Mouse (Mus musculus) neural tube, embryonic 12.5 days (tissue): ENCODE data around the gene Olfr1223. TPM values are rescaled to one million over a fixed set of nuclear protein-coding genes. Genes with fewer than 3 reads are reported as not detected.

Experiments used
- polyA plus RNA-seq: library from polyadenylated mRNA; unstranded; fragments of >200 nt; fragmentation: Nextera tagmentation; extraction: Ambion mirVana; gene quantifications from 2 replicates; pipeline ENCODE4 v1.2.1, GENCODE M21; 2016

The Olfr1223 gene
- polyA plus RNA-seq, 1 experiment from 2014 or later, result not detected

Other genes starting within 250 kb of the Olfr1223 start
- gene Olfr1208, start 249.2 kb downstream of the Olfr1223 start, polyA plus RNA-seq, result not detected in 2 replicates
- gene Olfr1209, start 236.4 kb downstream of the Olfr1223 start, polyA plus RNA-seq, result not detected in 2 replicates
- not detected in 2 replicates for gene Olfr1211, start 213.4 kb downstream of the Olfr1223 start, polyA plus RNA-seq
- not detected in 2 replicates for gene Olfr1212, start 197.6 kb downstream of the Olfr1223 start, polyA plus RNA-seq
- gene Gm13762, start 171.3 kb downstream of the Olfr1223 start, polyA plus RNA-seq, result not detected in 2 replicates
- gene Olfr1214, start 158.9 kb downstream of the Olfr1223 start, polyA plus RNA-seq, result not detected in 2 replicates
- gene Olfr1215, start 144.6 kb downstream of the Olfr1223 start, polyA plus RNA-seq, result not detected in 2 replicates
- not detected in 2 replicates for gene Olfr1216, start 133.2 kb downstream of the Olfr1223 start, polyA plus RNA-seq
- not detected in 2 replicates for gene Olfr1217, start 119.5 kb downstream of the Olfr1223 start, polyA plus RNA-seq
- not detected in 2 replicates for gene Olfr1218, start 90.4 kb downstream of the Olfr1223 start, polyA plus RNA-seq
- gene Olfr1219, start 68.0 kb downstream of the Olfr1223 start, polyA plus RNA-seq, result not detected in 2 replicates
- 0.04 TPM in 1 of 2 replicates, not detected in the other for gene Olfr1220, start 44.7 kb downstream of the Olfr1223 start, polyA plus RNA-seq
- not detected in 2 replicates for gene Olfr1221, start 34.3 kb downstream of the Olfr1223 start, polyA plus RNA-seq
- not detected in 2 replicates for gene Olfr1222, start 18.5 kb downstream of the Olfr1223 start, polyA plus RNA-seq
- gene Olfr1224-ps1, start 12.5 kb upstream of the Olfr1223 start, polyA plus RNA-seq, result not detected in 2 replicates
- gene Olfr1225, start 23.1 kb upstream of the Olfr1223 start, polyA plus RNA-seq, result not detected in 2 replicates
- gene Olfr1226, start 48.5 kb upstream of the Olfr1223 start, polyA plus RNA-seq, result not detected in 2 replicates
- gene Olfr1228, start 102.5 kb upstream of the Olfr1223 start, polyA plus RNA-seq, result not detected in 2 replicates
- gene Olfr1229, start 136.5 kb upstream of the Olfr1223 start, polyA plus RNA-seq, result not detected in 2 replicates
- gene Olfr1230, start 145.7 kb upstream of the Olfr1223 start, polyA plus RNA-seq, result not detected in 2 replicates
- gene Olfr1231, start 155.5 kb upstream of the Olfr1223 start, polyA plus RNA-seq, result not detected in 2 replicates
- not detected in 2 replicates for gene Olfr1232, start 178.1 kb upstream of the Olfr1223 start, polyA plus RNA-seq
- gene Olfr1233, start 190.8 kb upstream of the Olfr1223 start, polyA plus RNA-seq, result not detected in 2 replicates
- gene Olfr1234, start 213.3 kb upstream of the Olfr1223 start, polyA plus RNA-seq, result not detected in 2 replicates